Mouse (Mus musculus): ENCODE measurements around the gene Cdh8. TPM values are rescaled to one million over a fixed set of nuclear protein-coding genes. Genes with fewer than 3 reads are reported as not detected.

Cdh8 gene
- 50.6 and 56.2 TPM in 2 replicates for polyA plus RNA-seq (2012; rRNA removed)

GRCm38 (mm10) chr8:99415966-99416781 lies at the start of gene Cdh8:
Gene Cdh8 (minus strand): TSS chr8:99416471.

